Mouse (Mus musculus) gastrocnemius, adult 18-20 months (tissue): Measurements from ENCODE around the gene Qrich2. TPM values are rescaled to one million over a fixed set of nuclear protein-coding genes. Genes with fewer than 3 reads are reported as not detected.
"Not testable (repeated sequence)": the region's sequence is repeated elsewhere in the genome, so short reads cannot be mapped to it uniquely, and the experiment has no call there.

ENCODE experiments used
- DNase-seq: peaks from one replicate; pipeline ENCODE4 v3.0.0; 2021; ENCODE audit warnings: low spot score
- total RNA-seq, 2 experiments: library from RNA; stranded (reverse); gene quantifications; 2 replicates each; pipeline ENCODE4 v1.2.3; 2021

Qrich2 gene
- total RNA-seq, 2 experiments from 2014 or later: not detected

DNA sequence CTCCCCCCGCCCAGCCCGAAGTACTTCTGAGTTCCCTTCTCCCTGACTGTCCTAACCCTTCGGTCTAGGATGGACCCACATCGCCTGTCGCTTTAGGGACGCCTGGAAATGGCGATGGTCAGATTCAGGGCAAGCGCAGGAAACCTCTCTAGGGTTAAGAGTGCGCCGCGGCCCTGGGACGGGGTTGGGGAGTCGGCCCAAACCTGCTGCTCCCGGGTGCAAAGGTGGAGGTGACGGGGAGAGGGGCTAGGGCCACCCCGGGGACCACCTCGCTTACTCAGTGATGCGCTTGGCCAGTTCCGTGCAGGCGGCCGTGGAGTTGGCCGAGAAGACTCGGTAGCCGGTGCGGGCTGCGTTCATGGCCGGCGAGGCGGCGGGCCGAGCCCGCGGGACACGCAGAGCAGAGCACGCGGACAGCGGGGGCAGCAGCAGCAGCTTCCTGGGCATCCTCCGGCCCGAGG lies 23.8 kb upstream of the Qrich2 start:
- DNase-seq: no peak

DNA sequence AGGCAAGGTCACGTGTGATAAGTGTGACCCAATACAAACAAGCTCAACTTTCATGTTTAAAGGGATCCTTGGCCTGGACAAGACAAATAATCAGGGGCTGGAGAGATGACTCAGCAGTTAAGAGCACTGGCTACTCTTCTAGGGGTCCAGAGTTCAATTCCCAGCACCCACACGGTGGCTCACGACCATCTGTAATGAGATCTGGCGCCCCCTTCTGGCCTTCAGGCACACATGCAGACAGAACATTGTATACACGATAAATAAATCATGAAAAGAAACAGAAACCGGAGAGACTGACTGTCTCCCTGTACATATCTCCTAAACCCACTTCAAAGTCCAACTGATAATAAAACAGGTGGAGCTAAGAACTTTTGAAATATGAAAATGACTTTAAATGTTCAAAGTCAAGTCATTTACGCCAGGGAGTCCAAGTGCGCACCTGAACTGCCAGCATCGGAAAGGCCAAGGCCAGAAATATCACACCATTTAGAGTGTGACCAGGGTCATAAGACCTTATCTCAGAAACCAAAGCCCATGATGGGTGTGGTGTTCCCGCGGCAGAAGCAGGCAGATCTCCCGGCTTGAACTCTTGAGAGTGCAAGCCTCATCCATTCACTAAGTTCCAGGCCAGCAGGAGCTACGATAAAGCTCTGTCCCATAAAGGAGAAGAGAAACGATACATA lies 22.8 kb upstream of the Qrich2 start:
- DNase-seq: no peak

DNA sequence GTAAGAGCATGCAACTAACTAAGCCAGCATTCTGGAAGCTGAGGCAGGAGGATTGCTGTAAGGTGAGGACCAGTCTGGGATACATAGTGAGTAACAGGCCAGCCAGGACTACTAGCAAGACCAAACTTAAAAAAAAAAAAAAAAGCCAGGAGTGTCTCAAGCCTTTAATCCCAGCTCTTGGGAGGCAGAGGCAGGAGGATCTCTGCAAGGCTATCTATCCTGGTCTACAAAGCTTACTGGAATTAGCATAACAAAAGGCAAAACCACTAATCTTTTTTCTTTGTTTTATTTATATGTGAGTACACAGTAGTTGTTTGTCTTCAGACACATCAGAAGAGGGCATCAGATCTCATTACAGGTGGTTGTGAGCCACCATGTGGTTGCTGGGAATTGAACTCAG lies 22.2 kb upstream of the Qrich2 start:
- no peak for DNase-seq

DNA sequence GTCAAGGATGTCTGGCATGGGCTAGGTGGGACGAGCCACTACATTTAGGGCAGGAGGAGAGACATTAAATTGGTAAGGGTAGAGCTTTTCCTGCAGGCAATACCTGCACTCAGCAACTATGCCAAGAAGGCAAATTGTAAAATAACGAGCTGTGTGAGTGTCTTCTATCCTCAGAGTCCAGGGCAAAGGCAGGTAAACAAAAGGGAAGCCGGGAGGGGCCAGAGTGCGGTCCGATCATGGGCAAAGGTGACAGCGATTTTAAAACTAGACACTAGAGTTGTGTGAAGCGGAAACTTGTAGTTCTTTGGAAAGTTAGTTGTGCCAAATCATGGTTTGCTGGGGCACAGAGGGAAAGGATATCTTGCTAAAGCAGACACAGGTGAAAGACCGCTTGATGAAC lies 18.2 kb upstream of the Qrich2 start:
- no peak for DNase-seq

DNA sequence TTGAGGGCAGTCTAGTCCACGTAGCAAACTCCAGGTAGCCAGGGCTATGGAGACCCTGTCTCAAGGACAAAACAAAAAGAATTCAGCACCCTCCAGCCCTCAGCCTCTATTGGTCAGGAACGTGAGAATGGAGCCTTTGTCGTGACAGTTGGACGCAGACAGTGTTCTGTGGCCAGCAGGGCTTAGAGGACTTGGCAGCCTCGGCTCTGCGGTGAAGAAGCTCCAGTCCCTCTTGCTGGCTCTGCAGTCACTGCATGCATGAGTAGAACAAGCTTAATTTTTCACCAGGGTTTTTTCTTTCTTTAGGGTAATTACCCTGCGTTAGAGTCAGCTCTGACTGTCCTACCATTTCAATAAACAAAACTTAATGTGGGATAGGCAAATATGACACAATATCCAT lies 15.7 kb upstream of the Qrich2 start:
- no peak for DNase-seq

DNA sequence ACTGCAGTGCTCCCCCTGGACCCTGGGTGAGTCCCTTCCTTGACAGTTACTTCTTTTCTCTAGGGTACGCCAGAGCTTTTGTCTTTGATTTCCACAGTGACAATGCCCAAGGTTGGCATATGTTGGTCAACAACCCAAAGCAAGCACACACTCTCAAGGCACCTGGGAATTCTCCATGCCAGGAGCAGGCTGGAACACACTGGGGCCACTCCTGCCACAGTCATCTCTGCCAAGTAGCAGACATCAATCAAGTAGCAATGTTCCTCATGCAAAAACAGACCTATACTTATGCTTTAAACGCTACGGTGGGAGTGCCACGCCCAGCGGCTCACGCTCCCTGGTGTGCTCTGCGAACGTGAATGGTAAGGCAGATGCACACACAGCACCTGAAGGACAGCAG lies 14.9 kb upstream of the Qrich2 start:
- no peak for DNase-seq

DNA sequence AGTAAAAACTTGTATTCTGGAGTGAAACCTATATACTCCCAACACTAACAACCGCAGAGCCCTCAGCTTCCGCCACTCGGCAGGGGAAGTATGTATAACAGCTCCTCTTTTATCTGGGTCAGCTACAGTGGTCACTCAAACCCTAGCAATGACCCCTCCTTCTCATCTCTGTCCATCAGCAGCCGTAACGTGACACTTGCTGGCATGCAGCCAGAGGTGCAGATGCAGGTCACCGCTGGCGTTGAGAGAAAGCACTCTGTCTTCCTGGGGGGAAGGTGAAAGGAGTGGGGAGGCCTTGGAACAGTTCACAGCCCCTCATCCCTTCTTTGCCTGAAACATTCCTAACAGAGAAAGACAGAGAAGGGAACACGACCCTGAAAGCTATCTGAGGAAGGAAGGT lies 13.8 kb upstream of the Qrich2 start:
- DNase-seq: no peak

DNA sequence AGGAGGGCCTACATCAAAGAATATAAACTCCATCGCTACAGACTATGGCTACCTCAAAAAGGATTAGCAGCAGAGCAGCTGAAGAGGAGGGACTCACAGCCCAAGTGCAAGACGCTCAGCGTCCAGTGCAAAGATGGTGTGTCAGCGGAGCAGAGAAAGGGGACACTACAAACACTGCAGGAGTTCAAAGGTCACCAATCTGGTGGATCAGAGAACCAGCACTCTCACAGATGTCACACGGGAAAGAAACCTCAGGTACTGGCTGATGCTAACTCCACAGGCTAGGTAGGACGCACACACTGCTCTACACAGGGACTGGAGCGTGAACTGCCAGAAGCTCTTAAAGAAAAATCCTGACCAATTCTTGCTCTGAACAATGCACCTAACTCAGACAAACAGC lies 12.9 kb upstream of the Qrich2 start:
- DNase-seq: no peak

DNA sequence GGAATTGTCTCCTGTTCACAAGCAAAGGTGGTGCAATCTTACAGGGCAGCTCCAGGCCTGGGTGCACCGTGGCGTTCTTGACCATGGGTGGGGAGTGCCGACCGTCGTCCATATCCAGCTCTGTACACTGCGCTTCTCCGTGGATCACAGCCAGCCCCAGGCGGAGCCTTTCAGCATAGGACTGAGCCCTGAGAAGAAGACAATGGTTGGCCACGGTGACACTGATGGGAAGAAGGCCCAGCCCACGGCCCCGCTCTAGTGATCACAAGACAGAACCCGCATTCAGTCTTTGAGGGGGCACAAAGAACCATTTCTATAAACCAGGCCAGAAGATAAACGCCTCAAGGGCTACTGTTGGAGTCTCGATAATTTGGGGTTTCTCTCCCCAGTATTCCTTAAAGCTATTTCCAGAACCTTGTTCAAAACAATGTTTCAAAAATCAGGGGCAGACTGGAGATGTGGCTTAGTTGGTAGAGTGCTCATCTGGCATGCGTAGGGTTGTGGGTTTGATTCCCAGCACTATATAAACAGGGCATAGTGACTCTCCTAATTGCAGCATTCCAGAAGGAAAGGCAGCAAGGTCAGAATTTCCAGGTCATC lies 11.2 kb upstream of the Qrich2 start:
- no peak for DNase-seq

DNA sequence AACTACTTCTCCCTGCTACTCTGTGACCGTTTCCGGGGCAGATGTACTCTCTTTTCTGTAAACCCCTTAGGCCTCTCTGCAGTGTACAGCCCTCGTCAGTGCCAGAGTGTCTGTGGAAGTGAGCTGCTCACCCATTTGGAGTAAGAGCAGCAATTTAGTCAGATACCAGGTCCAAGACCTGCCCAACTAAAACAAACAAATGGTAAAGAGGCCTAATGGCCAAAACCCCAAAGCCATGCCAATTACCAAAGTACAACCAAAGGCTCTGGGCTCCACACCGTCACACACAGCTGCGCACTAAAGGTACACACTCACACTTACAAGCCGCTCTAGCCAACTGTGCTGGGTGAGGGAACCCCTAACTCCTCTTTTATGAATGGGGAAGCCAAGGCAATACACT lies 10.7 kb upstream of the Qrich2 start:
- no peak for DNase-seq

DNA sequence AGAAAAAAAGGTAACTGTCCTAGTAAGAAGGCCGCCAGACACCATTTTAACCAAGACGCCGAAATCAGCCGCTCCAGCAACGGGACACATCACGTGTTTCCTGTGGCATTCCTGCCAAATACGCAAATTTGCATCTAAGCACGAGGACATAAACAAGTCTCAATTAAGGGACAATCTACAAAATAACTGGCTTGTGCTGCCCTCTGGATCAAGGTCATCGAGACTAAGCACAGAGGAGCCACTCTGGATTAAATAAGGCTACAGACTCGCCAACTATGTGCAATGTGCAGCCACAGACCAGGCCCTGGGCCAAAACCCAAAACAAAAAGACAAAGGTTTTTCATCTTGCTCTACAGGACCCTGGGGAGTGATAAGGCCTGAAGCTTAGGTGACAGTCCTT lies 10.0 kb upstream of the Qrich2 start:
- DNase-seq: no peak

DNA sequence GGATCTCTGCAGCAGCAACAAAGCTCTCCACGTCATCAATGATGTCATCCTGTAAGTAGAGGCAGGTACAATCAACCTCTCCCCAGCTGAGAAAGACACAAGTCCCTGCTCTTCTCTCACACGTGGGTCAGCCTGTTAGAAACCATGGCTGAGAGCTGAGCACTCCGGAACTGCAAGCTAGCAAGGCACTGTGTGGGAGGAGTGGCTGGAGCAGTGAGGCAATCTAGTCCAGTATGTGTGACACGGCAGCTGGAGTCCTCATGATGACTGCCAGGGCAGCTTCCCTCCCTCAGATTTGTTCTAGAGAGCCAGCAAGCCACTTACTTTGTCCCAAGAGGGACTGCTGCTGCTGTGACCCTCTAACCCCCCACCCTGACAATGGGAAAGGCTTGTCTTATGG lies 6.2 kb upstream of the Qrich2 start:
- no peak for DNase-seq

DNA sequence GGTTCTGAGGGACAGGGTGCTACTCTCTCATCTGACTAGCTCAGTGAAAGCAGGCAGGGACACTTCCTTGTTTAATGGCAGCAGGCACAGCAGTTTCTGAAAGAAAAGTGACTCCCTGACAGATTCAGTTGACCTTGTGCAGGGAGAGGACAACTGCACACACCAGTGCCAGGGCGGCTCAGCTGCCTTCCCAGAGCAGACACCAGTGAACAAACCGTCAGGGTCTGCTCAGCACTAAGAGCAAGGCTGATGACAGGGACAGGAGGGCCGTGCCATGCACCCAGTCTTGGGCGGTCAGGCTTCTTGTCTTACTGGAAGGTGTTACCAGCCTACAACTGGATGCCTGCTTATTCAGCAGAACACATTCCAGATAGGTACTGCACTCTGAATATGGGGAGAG lies 4.9 kb upstream of the Qrich2 start:
- DNase-seq: peak; percentile 37

DNA sequence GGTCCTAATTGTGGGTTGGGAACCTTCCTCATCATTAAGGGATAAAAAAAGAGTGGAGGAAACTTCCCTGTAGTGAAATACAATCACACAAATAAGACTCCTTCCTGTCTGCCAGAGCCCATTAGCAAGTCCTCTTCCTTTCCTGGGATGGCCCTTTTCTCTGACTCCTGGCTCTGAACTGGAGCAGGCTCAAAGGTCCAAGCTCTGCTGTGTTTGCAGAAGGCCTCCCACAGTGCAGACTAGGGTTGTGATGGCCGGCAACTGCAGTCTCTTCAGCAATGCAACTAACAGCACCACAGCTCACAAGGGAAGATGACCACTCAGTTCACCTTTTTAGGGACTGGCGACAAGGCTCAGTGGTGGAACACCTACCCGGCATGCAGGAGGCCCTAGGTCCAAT lies 4.2 kb upstream of the Qrich2 start:
- DNase-seq: no peak

DNA sequence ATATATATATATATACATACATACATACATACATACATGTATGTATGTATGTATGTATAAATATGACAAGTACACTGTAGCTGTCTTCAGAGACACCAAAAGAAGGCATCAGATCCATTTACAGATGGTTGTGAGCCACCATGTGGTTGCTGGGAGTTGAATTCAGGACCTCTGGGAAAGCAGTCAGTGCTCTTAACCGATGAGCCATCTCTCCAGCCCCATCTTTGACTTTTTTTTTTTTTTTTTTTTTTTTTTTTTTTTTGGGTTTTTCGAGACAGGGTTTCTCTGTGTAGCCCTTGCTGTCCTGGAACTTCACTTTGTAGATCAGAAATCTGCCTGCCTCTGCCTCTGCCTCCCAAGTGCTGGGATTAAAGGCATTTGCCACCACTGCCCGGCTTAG lies 2.3 kb upstream of the Qrich2 start:
- not testable (repeated sequence) for DNase-seq

DNA sequence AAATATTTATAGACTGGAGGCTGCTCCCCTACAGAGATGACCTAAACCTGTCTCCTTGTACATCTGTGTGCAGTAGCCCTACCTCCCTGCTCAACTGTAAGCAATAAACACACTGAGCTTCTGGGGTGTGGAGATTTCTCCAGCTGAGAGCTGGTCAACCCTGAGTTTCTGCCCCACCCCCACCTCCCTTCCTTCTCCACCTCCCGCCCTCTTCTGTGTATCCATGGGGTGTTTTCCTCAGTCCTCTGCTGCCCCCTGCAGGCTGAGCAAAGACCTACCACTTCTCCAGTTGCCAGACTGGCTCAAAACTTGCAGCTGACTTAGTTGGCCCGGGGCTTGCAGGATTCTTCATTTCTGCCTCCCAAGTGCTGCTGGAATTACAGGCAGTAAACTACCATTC lies 2.2 kb downstream of the Qrich2 start:
- peak; percentile 89 for DNase-seq

DNA sequence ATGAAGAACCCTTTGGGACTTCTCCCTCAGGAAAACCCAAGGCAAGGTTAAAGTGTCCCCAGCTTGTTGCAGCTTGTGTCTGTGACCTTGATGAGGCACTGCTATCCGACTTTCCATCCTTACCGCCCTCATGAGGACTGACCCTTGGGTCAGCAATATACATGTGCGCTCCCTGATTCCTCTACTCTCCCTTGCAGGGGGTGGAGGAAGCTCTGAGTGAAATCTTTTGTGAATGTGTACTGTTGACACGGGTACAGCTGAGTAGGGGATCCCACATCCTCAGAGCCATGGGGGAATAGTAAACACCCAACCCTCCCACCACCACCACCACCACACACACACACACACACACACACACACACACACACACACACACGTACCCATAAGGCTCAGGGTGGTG lies 2.7 kb downstream of the Qrich2 start:
- no peak for DNase-seq

DNA sequence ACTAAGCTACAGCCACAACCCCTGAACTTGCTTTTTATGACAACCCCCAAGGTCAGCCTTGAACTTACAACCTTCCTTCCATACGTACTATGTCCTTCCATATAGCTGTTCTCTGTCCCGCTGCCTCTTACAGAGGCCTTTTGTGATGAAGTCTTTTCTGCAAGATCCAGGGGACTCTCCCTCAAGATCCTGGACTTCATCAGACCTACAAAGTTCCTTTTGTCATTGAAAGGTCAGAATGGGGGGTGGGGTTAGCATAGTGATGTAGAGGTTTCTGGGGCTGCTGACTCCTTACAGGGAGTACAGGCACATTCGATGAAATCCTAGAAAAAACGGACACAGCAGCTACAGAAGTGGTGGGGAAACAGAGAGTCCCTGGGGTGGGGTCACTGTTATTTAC lies 6.3 kb downstream of the Qrich2 start:
- DNase-seq: no peak

DNA sequence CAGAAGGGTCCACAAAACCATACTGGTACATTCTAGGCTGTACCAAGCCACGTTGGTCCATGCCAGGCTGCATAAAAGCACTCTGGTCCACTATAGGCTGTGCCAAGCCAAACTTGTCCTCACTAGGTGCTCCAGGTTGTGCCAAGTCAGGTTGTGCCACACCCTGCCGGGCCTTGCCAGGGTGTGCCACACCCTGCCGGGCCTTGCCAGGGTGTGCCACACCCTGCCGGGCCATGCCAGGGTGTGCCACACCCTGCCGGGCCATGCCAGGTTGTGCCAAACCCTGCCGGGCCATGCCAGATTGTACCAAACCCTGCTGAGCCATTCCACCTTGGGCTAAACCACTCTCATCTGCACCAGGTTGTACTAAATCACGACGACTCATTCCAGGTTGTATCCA lies 9.8 kb downstream of the Qrich2 start:
- DNase-seq: no peak

DNA sequence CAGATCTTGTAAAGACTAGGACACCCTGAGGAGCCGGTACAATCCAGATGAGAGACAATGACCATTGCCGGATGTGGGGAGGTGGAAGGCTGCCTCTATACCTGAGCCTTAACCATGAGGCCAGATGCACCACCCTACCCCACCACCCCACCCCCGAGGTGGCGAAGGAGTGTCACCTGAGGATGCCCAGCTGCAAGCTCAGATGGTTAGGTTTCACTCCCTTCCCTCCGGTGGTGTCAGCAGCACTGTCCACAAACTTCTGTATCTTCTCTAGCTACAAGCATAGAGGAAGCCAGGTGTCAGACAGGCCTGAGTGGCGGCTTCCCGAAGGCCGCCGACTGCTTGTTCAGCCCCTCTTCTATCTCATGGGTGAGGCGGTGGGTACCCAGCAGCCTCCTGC lies 12.2 kb downstream of the Qrich2 start:
- DNase-seq: no peak

DNA sequence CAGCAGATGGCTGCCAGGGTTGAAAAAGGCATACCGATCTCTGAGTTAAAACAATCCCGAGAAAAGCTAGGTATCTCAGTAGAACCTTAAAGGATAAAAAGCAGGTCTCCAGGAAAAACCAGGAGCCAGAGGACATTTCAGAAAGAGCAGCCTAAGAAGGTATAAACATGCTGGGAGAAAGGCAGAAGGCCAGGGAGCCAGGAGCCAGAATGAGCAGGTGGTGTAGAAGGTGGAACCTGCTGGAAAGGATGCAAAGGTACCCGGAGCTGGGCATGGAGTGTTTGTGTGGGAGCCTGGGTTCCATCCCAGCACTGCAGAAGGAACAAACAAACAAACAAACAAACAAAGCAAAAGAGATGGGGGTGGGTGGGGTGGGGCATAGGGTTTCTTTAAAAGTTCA lies 16.7 kb downstream of the Qrich2 start:
- no peak for DNase-seq

DNA sequence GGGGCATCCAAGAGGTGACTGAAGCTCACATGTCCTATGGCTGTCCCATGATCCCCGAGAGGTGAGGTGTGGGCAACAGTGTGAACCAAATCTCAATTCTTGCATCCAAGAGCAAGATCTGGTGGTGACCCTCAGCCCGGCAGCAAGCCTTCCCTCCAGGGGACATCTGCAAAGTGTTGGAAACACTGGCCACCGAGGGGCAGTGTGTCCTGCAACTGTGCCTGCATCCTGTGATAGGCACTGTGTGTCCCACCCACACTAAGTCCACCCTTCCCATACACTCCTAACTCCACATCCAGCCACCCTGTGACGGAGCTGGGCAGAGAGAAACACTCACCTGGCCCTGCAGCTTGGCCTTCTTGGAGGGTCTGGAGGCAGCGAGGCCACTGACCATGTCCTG lies 18.2 kb downstream of the Qrich2 start:
- no peak for DNase-seq

DNA sequence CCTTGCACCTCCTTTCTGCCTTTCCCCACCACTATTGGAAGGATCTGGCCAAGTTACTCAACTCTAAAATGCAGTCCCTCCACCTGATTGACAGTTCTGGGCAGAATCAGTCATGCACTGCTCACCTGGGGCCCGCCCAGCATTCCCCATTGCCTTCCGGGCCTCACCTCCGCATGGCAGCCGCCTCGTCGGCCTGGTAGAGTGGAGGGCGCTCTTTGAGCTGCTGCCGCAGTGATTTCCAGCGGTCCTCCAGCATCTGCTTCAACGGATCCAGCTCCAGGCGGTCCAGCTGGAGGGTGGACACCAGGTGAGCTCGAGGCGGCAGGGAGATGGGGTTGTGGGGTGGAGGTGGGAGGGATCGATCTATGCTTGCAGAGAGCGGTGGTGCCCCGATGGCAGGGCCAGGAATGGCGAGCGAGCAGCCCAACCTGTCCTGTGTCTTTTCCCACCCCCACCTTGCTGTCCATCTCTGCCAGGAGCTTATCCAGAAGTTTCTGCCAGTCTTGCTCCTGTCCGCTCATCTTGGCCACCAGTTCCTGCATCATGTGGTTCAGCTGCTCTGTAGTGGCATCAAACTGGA lies 19.6 kb downstream of the Qrich2 start:
- no peak for DNase-seq
